Mouse (Mus musculus) gastrocnemius, adult 2 months (tissue): ENCODE data around the gene Itpr1. TPM values are rescaled to one million over a fixed set of nuclear protein-coding genes. Genes with fewer than 3 reads are reported as not detected.

Experiments used
- DNase-seq: peaks from one replicate; pipeline ENCODE4 v3.0.0; 2022
- H3K27ac ChIP-seq: fragments of 200-600 bp; 2 replicates; pipeline ENCODE4 v1.8.1; 2022; ENCODE audit warnings: mild to moderate bottlenecking
- H3K4me3 ChIP-seq: fragments of 200-600 bp; 2 replicates; pipeline ENCODE4 v1.8.1; 2022; ENCODE audit warnings: mild to moderate bottlenecking, moderate library complexity
- CTCF ChIP-seq: fragments of 200-600 bp; IDR thresholded peaks from 2 replicates; pipeline ENCODE4 v1.8.1; 2022; ENCODE audit warnings: antibody characterized with exemption, mild to moderate bottlenecking, moderate library complexity
- intact Hi-C: fragments of 180-260 bp; cut with DNase I; formaldehyde crosslinking; loops from one replicate; pipeline ENCODE4 v1.15.1; 2025
- total RNA-seq, 2 experiments: library from RNA; stranded (reverse); gene quantifications; 2 replicates each; pipeline ENCODE4 v1.2.3; 2021

Itpr1 gene
- total RNA-seq, 2 experiments from 2014 or later: 14.1 to 21.3 TPM

GRCm38 (mm10) chr6:108454979-108455836 is 242.3 kb downstream of the Itpr1 start:
- intact Hi-C loops: loop anchor here (2.0 kb wide), 1 partner anchor 24 kb away; no protein-coding TSS in a partner anchor
- peak overlapping the region; percentile 89 for H3K27ac ChIP-seq
- no peak overlapping the region for H3K4me3 ChIP-seq
- DNase-seq: no peak
- TF ChIP-seq CTCF: no peak

- TF ChIP-seq CTCF: no peak; the same call in 1 of the 2 replicates
- peak; percentile 51 for DNase-seq
- peak overlapping the region; percentile 89 for H3K27ac ChIP-seq
- peak overlapping the region; percentile 61 for H3K4me3 ChIP-seq
- intact Hi-C loops: loop anchor here (2.0 kb wide), 2 partner anchors 74 to 204 kb away; partner anchors contain the start of gene Bhlhe40
Measured at GRCm38 (mm10) chr6:108456231-108457062, 243.6 kb downstream of the Itpr1 start.

- TF ChIP-seq CTCF: no peak
- DNase-seq: peak; percentile 54
- peak overlapping the region; percentile 89 for H3K27ac ChIP-seq
- peak overlapping the region; percentile 61 for H3K4me3 ChIP-seq
- intact Hi-C loops: loop anchor here (2.0 kb wide), 2 partner anchors 74 to 204 kb away; partner anchors contain the start of gene Bhlhe40
Measured at GRCm38 (mm10) chr6:108457063-108457405, 244.1 kb downstream of the Itpr1 start.

- DNase-seq: peak; percentile 55
- TF ChIP-seq CTCF: no peak
- Histone ChIP-seq H3K4me3 (peak overlapping the region; percentile 61), H3K27ac (peak overlapping the region; percentile 89)
- intact Hi-C loops: loop anchor here (2.0 kb wide), 2 partner anchors 73 to 203 kb away; partner anchors contain the start of gene Bhlhe40
Measured at GRCm38 (mm10) chr6:108457516-108458181, 244.8 kb downstream of the Itpr1 start.

- Histone ChIP-seq H3K4me3 (peak overlapping the region; percentile 61; the same call in 1 of the 2 replicates), H3K27ac (peak overlapping the region; percentile 89)
- DNase-seq: peak; percentile 79
- no peak for TF ChIP-seq CTCF
- intact Hi-C loops: no loop called here
Measured at GRCm38 (mm10) chr6:108458182-108458571, 245.3 kb downstream of the Itpr1 start.

GRCm38 (mm10) chr6:108458826-108459225 is 245.9 kb downstream of the Itpr1 start:
- no peak for TF ChIP-seq CTCF
- peak overlapping the region; percentile 61; the same call in 1 of the 2 replicates for H3K4me3 ChIP-seq
- peak; percentile 77 for DNase-seq
- intact Hi-C loops: no loop called here
- peak overlapping the region; percentile 89 for H3K27ac ChIP-seq

- Histone ChIP-seq H3K27ac (peak overlapping the region; percentile 79), H3K4me3 (no peak overlapping the region)
- DNase-seq: peak; percentile 57
- intact Hi-C loops: no loop called here
- TF ChIP-seq CTCF: no peak
Measured at GRCm38 (mm10) chr6:108464308-108464979, 251.5 kb downstream of the Itpr1 start.

GRCm38 (mm10) chr6:108465159-108465558 is 252.3 kb downstream of the Itpr1 start:
- Histone ChIP-seq H3K27ac (peak overlapping the region; percentile 90; the same call in 1 of the 2 replicates), H3K4me3 (no peak overlapping the region)
- intact Hi-C loops: loop anchor here (5.0 kb wide), 1 partner anchor 38 kb away; no protein-coding TSS in a partner anchor
- TF ChIP-seq CTCF: no peak
- DNase-seq: no peak

- no peak for TF ChIP-seq CTCF
Measured at GRCm38 (mm10) chr6:108466061-108466531, 253.2 kb downstream of the Itpr1 start.

GRCm38 (mm10) chr6:108467597-108467996 is 254.7 kb downstream of the Itpr1 start:
- no peak for DNase-seq
- peak overlapping the region; percentile 90 for H3K27ac ChIP-seq
- no peak overlapping the region; the same call in 1 of the 2 replicates for H3K4me3 ChIP-seq
- intact Hi-C loops: loop anchor here (5.0 kb wide), 1 partner anchor 40 kb away; no protein-coding TSS in a partner anchor
- TF ChIP-seq CTCF: no peak

More at GRCm38 (mm10) chr6:108466061-108466531, 253.2 kb downstream of the Itpr1 start:
- peak overlapping the region; percentile 90 for H3K27ac ChIP-seq
- intact Hi-C loops: loop anchor here (5.0 kb wide), 1 partner anchor 39 kb away; no protein-coding TSS in a partner anchor
- no peak for DNase-seq
- no peak overlapping the region for H3K4me3 ChIP-seq

- DNase-seq: peak; percentile 83
- H3K27ac ChIP-seq: peak overlapping the region; percentile 90
- no peak for TF ChIP-seq CTCF
- intact Hi-C loops: loop anchor here (5.0 kb wide), 1 partner anchor 41 kb away; no protein-coding TSS in a partner anchor
- peak overlapping the region; percentile 19 for H3K4me3 ChIP-seq
Measured at GRCm38 (mm10) chr6:108468226-108468825, 255.4 kb downstream of the Itpr1 start.
